Mouse (Mus musculus): ENCODE results near the gene 9130213A22Rik.

The 9130213A22Rik gene

GRCm38 (mm10) chr11:69122336-69122951 lies at the start of gene 9130213A22Rik:
Gene 9130213A22Rik (minus strand): TSS chr11:69122589.
- in situ Hi-C loops (cut with MboI, MseI): loop anchor here (5.0 kb wide), 1 partner anchor 60 kb away; no protein-coding TSS in a partner anchor

- in situ Hi-C loops (cut with MboI, MseI): no loop called here
Measured at GRCm38 (mm10) chr11:69171626-69172025, 49.2 kb upstream of the 9130213A22Rik start.

GRCm38 (mm10) chr11:69169313-69169712 lies 46.9 kb upstream of the 9130213A22Rik start:
- in situ Hi-C loops (cut with MboI, MseI): no loop called here

GRCm38 (mm10) chr11:69156800-69157199 lies 34.4 kb upstream of the 9130213A22Rik start, which contains the start of gene Alox12b:
Gene Alox12b (plus strand): TSS chr11:69156989.
- in situ Hi-C loops (cut with MboI, MseI): loop anchor here (5.0 kb wide), 1 partner anchor 81 kb away; the partner anchor contains the start of gene Gucy2e

- in situ Hi-C loops (cut with MboI, MseI): loop anchor here (5.0 kb wide), 1 partner anchor 82 kb away; the partner anchor contains the start of gene Gucy2e
Measured at GRCm38 (mm10) chr11:69155351-69155750, 33.0 kb upstream of the 9130213A22Rik start.

- in situ Hi-C loops (cut with MboI, MseI): no loop called here
Measured at GRCm38 (mm10) chr11:69153831-69154230, 31.4 kb upstream of the 9130213A22Rik start.

GRCm38 (mm10) chr11:69151004-69151403 lies 28.6 kb upstream of the 9130213A22Rik start:
- in situ Hi-C loops (cut with MboI, MseI): no loop called here

GRCm38 (mm10) chr11:69150444-69150843 lies 28.1 kb upstream of the 9130213A22Rik start:
- in situ Hi-C loops (cut with MboI, MseI): no loop called here

- in situ Hi-C loops (cut with MboI, MseI): no loop called here
Measured at GRCm38 (mm10) chr11:69149728-69150127, 27.3 kb upstream of the 9130213A22Rik start.

- in situ Hi-C loops (cut with MboI, MseI): no loop called here
Measured at GRCm38 (mm10) chr11:69148451-69148960, 26.1 kb upstream of the 9130213A22Rik start.

GRCm38 (mm10) chr11:69147546-69147945 lies 25.2 kb upstream of the 9130213A22Rik start:
- in situ Hi-C loops (cut with MboI, MseI): no loop called here

GRCm38 (mm10) chr11:69135361-69135760 lies 13.0 kb upstream of the 9130213A22Rik start:
- in situ Hi-C loops (cut with MboI, MseI): no loop called here

GRCm38 (mm10) chr11:69134622-69134968 lies 12.2 kb upstream of the 9130213A22Rik start:
- in situ Hi-C loops (cut with MboI, MseI): no loop called here

- in situ Hi-C loops (cut with MboI, MseI): no loop called here
Measured at GRCm38 (mm10) chr11:69133923-69134621, 11.7 kb upstream of the 9130213A22Rik start.

GRCm38 (mm10) chr11:69133566-69133922 lies 11.2 kb upstream of the 9130213A22Rik start:
- in situ Hi-C loops (cut with MboI, MseI): no loop called here

- in situ Hi-C loops (cut with MboI, MseI): no loop called here
Measured at GRCm38 (mm10) chr11:69128426-69129122, 6.2 kb upstream of the 9130213A22Rik start.

- in situ Hi-C loops (cut with MboI, MseI): no loop called here
Measured at GRCm38 (mm10) chr11:69126706-69127095, 4.3 kb upstream of the 9130213A22Rik start.

- in situ Hi-C loops (cut with MboI, MseI): no loop called here
Measured at GRCm38 (mm10) chr11:69125919-69126705, 3.7 kb upstream of the 9130213A22Rik start.

GRCm38 (mm10) chr11:69125852-69125918 lies 3.3 kb upstream of the 9130213A22Rik start, which contains the start of gene Aloxe3:
Gene Aloxe3 (plus strand): TSS chr11:69125896.
- in situ Hi-C loops (cut with MboI, MseI): no loop called here

- in situ Hi-C loops (cut with MboI, MseI): no loop called here
Measured at GRCm38 (mm10) chr11:69125041-69125851, 2.9 kb upstream of the 9130213A22Rik start.

GRCm38 (mm10) chr11:69124498-69124847 lies 2.1 kb upstream of the 9130213A22Rik start:
- in situ Hi-C loops (cut with MboI, MseI): loop anchor here (5.0 kb wide), 1 partner anchor 62 kb away; no protein-coding TSS in a partner anchor

Data from regulatory T cell (primary cell).